Mouse (Mus musculus) embryo, embryonic 11.5 days (tissue): ENCODE results near the gene Hipk4.

Experiments used
- DNase-seq: peaks from one replicate; pipeline ENCODE4 v3.0.0-alpha.2; 2012; ENCODE audit warnings: low read depth, low spot score

The Hipk4 gene

DNA sequence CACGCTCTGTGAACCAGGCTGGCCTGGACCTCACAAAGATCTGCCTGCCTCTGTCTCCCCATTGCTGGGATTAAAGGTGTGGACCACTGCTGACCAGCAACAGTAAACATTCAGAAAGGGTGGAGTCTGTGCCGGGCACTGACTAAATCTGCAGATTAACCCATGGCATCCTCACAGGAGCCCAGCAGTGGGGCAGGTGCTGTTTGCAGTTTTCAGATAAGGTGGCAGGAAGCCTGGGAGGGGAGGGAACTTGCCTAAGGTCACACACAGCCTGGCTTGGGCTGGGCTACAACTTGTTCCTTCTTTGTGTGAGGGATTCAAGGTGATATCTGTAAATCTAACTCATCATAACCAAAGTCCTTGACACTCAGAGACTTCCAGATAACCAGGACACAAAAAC, 17.5 kb downstream of the Hipk4 start:
- no peak for DNase-seq

DNA sequence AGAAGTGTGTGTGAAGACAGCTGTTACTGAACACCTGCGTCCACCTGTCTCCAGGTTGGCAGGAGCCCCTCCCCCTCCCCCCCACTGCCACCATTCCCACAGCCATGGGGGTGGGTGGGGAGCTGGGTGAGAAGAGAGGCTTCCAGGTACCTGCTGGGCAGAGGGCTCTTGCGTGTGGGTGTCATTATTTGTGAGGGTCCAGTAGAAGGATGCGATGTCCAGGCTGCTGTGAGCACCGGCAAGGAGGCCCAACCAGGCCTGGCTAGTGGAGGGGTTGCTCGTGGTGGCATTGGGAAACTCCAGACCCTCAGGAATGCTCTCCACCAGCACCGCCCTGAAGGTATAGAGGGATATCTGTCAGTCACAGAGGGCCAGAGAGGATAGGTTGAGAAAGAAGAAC, 17.9 kb downstream of the Hipk4 start:
- DNase-seq = no peak

- DNase-seq = no peak
These were observed 18.4 kb downstream of the Hipk4 start for GRCm38 (mm10) chr7:27541431-27541830.

DNA sequence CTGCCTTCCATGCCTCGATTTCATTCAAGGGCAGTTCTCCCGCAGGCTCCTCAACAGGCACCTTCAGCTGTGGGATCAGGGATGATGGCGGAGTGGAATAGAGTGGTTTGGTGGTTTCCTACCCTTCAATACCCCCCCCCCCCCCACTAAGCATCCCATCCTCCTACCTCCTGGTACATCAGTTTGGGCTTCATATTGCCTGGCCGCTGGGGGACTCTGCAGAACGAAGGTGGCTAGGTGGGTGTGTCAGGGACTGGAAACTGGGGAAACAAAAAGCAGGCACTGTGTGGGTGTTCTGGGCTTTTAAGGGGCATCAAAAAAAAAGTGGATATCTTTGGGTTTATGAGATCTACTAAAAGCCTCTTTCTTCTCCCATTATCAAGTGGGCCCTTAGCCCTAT, 18.9 kb downstream of the Hipk4 start:
- no peak for DNase-seq

DNA sequence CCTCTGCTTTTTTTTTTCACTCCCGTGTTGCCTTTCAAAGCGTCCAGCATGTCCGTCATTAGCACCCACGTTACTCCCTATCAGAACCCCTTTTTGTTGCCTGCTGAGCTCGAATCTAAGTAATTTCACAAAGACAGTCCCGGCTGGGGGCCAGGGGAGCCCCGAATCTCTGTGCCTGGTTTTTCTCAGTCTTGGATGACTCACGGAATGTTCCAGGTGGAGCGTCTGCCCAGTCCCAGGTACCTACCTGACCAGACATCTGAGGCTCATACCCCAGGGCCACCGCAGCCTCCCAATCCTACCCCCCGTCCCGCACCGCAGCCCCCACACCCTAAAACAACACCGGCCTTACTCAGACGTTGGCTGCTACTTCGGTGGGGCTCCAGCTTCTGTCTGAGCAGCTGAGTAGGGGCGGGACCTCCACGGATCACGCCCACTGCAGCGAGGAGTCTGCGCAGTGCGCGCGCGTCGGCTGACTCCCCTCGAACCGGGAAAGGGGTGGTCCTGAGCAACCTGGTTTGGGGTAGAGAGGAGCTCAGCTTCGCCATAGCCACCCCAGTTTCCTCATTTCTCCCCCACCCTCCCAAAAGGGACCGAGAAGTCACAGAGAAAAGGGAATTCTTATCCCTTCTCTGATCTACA, 19.4 kb downstream of the Hipk4 start:
- peak; percentile 67 for DNase-seq

DNA sequence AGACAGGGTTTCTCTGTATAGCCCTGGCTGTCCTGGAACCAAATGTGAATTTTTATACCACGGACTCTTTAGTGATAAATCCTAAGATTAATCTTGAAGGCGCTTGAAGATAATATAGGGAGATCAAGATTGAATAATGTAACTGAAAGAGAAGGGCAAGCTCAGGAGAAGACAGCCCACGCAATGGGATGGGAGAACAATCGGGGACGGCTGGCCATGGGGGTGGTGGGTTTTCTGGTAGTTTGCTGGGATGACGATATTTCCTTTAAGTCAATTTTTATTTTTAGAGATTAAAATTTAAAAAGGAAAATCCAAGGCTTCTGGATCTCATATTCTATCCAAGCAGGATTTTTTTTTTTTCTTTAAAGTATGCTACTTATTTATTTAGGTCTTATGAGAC, 20.0 kb downstream of the Hipk4 start:
- DNase-seq = no peak

GRCm38 (mm10) chr7:27543851-27544250, 20.8 kb downstream of the Hipk4 start:
- DNase-seq = no peak

DNA sequence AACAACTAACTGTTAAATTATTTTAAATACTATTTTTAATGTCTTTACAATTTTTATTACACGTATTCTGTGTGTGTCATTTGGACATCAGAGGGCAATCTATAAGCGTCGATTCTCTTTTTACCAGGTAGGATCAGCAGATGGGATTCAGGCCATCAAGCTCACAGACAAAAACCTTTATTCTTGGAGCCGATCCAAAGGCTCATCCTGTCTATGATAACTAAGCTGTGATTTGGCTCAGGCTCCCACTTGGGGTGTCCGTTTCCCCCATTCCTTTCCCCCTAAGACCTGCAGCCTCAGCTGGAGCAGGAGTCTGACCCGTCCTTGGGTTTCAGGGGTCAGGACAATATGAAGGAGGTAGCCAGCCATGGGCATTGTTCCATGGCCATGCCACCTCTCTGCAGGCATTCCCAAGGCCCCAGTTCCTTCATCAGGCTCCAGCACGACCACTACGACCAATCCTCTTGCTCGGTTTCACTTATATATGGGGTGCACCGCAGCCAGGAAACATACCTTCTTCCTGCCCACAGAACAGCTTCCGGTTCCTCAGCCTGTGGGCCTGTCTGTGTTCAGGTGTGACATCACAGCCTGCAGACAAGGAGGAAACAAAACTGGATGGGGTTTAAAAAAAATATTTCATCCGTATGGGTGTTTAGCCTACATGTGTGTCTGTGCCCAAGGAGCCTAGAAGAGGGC, 21.8 kb downstream of the Hipk4 start:
- no peak for DNase-seq

DNA sequence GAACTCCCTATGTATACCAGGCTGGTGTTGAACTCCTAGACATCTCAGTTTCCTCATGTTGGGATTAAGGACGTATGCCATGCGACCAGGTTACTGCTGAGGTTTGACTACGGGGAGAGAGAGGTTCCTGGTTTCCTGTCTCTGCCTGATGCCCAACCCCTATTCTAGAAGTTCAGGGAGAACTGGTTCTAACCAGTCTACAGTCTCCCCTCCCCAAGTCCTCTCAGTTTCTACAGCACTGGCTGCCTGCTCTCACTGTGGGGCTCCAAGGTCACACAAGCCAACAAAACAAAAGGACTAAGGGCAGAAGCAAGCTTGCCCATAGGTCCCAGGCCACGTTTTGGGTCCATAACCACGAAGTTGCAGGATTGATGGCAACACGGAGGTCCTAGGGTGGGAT, 26.5 kb downstream of the Hipk4 start:
- DNase-seq = no peak

DNA sequence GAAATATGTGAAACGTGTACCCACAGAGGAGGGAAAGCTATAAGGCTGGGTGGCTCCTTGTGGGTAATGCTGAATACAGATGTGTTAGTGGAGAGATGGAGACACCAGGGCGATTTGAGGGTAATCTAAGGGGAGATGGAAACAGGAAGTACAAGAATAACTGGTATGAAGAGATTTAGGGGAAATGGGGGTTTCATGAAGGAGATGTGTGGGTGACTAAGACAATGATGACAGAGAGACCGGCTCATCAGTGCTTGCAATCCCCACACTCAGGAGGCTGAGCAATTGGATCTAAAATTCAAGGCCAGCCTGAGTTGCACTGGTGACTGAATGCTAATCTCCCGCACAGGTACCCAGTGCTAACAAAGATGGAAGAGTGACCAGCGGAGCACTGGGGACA, 29.0 kb downstream of the Hipk4 start:
- no peak for DNase-seq

DNA sequence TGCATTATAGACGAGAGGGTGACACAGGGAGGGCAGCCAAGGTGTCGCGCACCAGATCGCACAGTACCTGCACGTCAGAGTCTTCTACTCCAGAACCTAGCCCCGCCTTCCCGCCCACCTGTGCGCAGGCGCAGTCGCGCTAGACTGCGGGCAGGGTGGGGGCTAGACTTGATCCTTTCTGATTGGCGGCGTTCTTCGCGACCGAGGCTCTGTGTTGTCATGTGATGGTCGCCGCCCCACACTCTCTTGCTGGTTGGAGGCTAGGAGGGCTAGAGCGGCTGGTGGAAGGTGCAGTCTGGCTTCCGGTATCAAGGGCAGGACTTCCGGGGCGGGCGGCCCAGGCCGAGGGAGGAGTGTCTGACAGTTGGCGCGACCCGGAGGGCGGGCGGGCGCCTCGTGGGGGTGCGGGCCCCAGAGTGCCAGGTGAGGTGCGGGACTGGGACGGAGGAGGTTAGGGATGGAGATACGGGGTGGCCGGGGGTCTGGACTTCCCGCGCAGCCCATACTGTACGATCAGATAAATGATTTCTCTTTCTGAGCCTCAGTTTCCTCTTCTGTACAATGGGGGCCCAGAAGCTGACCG, 30.0 kb downstream of the Hipk4 start, which contains the start of the genes Pld3 and 2310022A10Rik:
Gene Pld3, minus strand, starts transcription at position 288 of the 583 bp plus-strand sequence.
Gene 2310022A10Rik, plus strand, starts transcription at position 303 of the 583 bp plus-strand sequence.
- DNase-seq = peak; percentile 89

DNA sequence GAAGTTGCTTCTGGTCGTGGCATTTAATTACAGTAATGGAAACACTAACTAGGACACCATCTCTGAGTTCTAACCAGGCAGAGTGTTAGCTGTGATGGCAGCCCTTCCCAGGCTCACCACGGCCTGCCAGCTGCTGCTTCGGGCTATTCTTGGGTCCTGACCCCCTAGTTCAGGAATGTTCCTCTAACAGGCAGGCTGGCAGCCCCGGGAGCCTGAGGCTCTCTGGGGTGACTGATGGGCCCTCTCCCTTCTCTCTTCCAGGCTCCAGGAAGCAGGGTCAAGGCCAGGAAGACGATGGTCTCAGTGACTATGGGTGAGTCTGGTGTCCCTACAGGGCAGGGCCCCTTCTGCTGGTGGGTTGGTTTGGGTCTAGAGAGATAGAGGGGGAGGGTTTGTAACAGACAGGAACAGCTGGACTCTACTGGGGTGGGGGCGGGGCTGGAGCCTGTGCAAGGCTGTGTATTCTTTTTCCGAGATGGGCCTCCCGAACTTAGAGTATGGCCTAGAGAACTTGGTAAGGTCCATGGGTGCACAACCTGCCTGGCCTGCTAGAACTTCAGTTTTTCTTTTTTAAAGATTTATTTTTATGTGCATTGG, 37.3 kb downstream of the Hipk4 start:
- DNase-seq = no peak

DNA sequence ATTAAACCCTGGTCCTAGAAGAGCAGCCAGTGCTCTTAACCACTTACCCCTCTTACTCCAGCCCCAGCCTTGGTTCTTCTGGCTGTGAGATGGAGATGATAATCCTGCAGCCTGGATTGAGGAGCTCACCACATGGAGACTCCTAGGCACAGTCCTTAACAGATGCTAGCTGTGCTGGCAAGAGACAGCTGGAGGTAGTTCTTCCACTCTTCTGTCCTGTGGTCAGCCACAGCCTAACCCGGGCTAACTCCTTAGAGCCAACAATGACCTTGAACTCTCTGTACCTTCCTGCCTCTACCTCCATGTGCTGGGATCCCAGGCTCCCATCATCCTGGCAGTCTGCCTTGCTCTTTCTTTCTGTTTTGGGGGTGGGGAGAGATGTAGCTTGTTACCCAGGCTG, 37.9 kb downstream of the Hipk4 start:
- no peak for DNase-seq

DNA sequence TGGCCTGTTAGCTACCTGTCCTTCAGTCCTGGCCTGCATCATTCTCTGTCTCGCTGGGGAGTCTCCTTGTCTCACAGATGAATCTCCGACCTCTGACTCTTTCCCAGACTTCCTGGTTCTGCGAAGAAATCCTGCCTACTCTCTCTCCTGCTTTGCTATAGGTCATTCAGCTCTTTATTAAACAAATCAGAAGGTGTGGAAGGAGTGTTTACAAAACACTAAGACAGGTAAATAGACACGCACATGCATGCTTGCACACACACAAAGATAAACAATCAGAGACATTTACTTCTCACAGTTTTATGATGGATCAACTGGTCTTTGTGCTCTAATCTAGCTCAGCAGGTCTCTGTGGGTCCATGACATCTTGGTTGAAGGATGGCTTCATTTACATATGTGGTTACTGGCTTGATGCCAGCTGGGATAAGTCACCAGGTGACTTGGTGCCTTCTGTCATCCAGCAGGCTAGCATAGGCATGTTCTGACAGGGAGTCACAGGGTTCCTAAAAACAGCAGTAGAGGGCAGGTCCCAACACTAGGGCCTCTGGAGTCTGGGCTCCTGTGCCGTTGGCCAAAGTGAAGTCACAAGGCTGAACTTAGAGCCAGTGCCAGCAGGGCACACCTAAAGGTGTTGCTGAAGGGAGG, 46.6 kb downstream of the Hipk4 start:
- DNase-seq = no peak

DNA sequence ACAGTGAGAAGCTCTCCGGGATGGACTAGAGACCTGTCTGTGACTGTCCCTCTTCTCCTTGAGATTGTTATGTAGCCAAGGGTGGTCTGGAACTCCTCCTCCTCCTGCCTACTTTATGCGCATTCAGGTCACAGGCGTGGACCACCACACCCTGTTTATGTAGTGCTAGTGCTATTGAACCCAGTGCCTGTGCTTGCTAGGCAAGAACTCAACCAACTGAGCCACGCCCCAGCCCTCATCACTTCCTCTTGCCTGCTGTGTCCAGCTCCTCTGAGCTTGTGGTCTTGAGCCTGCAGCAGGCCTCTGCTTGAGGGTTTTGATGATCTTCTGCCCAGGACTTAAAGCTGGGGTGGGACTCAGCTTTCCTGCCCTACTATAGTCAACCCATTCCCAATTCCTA, 49.1 kb downstream of the Hipk4 start:
- DNase-seq = no peak

DNA sequence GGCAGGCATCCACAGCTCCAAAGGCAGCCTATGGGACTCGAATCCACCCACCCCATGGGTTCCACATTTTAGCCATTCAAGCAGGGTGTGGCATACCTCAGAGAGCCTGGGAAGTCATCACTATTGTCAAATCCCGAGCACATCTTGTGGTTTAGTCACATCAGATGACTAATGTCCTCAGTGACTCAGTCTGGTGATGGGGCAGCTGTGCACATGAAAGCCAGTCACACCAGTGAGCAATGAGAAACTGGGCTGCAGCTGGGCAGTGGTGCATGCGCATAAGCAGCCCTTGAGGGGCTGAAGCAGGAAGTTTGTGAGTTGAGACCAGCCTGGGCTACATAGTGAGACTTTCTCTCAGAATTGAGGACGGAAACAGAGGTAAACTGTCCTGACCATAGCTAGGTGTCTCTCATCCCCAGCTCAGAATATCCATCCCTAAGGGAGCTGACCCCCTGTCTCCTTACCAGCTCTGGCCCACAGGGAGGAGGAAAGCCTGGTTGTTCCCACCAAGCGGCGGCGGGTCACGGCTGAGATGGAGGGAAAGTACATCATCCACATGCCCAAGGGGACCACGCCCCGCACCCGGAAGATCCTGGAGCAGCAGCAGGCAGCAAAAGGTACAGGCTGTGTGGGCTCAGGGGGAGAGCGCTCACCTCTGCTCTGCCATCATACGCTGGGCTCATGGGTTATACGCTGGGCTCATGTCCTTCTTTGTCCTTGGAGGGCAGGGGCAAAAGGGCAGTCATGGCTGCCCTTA, 51.2 kb downstream of the Hipk4 start:
- DNase-seq = no peak

DNA sequence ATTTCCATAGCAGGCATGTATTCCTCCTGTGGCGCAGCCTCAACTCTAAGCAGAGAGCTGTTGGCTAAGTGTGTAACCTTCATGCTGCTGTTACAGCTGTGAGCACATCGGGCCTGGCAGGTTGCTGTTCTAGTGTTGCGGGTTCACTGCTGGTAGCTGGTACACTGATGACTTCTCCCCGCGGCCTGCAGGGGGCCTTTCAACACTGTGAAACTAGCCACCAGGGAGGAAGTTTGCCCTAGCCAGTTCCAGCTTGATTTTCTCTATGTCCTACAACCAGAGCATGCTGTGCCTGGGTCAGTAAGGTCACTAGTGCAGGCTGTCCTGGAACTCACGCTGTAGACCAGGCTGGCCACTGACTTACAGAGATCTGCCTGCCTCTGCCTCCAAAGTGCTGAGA, 53.8 kb downstream of the Hipk4 start:
- DNase-seq = no peak

GRCm38 (mm10) chr7:27577589-27577988, 54.5 kb downstream of the Hipk4 start:
- no peak for DNase-seq

GRCm38 (mm10) chr7:27578465-27578864, 55.4 kb downstream of the Hipk4 start:
- DNase-seq = no peak

DNA sequence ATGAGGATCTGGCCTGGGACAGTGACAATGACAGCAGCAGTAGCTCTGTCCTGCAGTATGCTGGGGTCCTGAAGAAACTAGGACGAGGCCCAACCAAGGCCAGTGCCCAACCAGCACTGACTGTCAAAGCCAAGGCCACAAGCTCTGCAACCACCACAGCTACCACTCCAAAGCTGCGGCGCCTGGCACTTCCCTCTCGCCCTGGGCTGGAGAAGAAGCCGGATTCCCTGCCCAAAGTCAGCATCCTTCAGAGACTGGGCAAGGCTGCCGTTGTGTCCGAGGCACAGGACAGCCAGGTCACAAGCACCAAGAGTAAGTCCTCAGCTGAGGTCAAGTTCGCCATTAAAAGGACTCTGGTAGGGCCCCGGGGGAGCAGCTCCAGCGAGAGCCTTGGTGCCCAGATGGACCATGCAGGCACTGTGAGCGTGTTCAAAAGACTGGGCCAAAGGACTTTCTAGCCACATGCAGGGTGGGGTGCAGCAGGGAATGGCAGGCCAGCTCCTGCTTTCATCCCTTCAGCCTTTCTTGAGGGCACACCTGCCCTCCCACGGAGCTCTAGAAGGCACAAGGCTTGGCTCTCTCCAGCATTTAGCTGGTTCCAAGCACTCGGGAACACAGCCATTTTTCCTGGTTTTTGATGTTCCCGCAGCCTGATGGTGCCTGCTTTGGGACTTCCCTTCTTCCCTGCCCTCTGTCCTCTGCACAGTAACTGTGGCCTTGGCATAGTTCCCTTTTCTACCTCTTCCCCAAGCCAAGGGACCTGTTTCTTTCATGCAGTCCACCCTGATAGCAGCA, 57.5 kb downstream of the Hipk4 start:
- DNase-seq = no peak
